Mouse (Mus musculus): ENCODE results near the gene Rhox3a. TPM values are rescaled to one million over a fixed set of nuclear protein-coding genes. Genes with fewer than 3 reads are reported as not detected.
"Not testable (repeated sequence)": the region's sequence is repeated elsewhere in the genome, so short reads cannot be mapped to it uniquely, and the experiment has no call there.

Gene Rhox3a
- total RNA-seq (2021) = not detected
- long read RNA-seq, experiment 1 = 0 reads
- long read RNA-seq, experiment 2 = 0 reads

GRCm38 (mm10) chrX:37249619-37250018 is at the start of gene Rhox3a:
Rhox3a (plus strand) TSS chrX:37249919.
- not testable (repeated sequence) for DNase-seq

- DNase-seq = no peak
These were observed 38.8 kb upstream of the Rhox3a start, which contains the start of gene Gm9 for GRCm38 (mm10) chrX:37210941-37211340. Gm9 (minus strand) TSS chrX:37211041.

GRCm38 (mm10) chrX:37222158-37222557 is 27.6 kb upstream of the Rhox3a start, which contains the start of gene Rhox1:
Rhox1 (minus strand) TSS chrX:37222258.
- DNase-seq = not testable (repeated sequence)

GRCm38 (mm10) chrX:37244676-37245075 is 5.0 kb upstream of the Rhox3a start, which contains the start of gene Rhox2a:
Rhox2a (plus strand) TSS chrX:37244976.
- DNase-seq = not testable (repeated sequence)

- DNase-seq = not testable (repeated sequence)
These were observed 15.3 kb downstream of the Rhox3a start, which contains the start of gene Rhox4a for GRCm38 (mm10) chrX:37265038-37265437. Rhox4a (plus strand) TSS chrX:37265338.

Other genes with a start within 250 kb of the Rhox3a start
- under 1 TPM; 0.27 to 0.30 TPM for gene Sowahd, start 201.1 kb upstream of the Rhox3a start, total RNA-seq (2021)
- 100 to 1,000 TPM; 694 to 724 TPM for gene Rpl39, start 164.5 kb upstream of the Rhox3a start, total RNA-seq (2021)
- 10 to 100 TPM; 11.9 to 18.6 TPM for gene Upf3b, start 139.6 kb upstream of the Rhox3a start, total RNA-seq (2021)
- gene Nkap, start 123.1 kb upstream of the Rhox3a start, total RNA-seq (2021) = 10 to 100 TPM; 12.6 to 16.1 TPM
- not detected for gene Akap14, start 81.1 kb upstream of the Rhox3a start, total RNA-seq (2021)
- 100 to 1,000 TPM; 559 to 592 TPM for gene Ndufa1, start 58.8 kb upstream of the Rhox3a start, total RNA-seq (2021)
- gene Rnf113a1, start 58.7 kb upstream of the Rhox3a start, total RNA-seq (2021) = 1 to 10 TPM; 4.3 to 4.6 TPM
- gene Gm9, start 38.9 kb upstream of the Rhox3a start, total RNA-seq (2021) = not detected
- not detected for gene Rhox1, start 27.7 kb upstream of the Rhox3a start, total RNA-seq (2021)
- gene Rhox2a, start 4.9 kb upstream of the Rhox3a start, total RNA-seq (2021) = not detected
- not detected for gene Rhox4a, start 15.4 kb downstream of the Rhox3a start, total RNA-seq (2021)
- not detected for gene Rhox3a2, start 130.1 kb downstream of the Rhox3a start, total RNA-seq (2021)
- not detected for gene Rhox4a2, start 140.9 kb downstream of the Rhox3a start, total RNA-seq (2021)
- gene Rhox2b, start 162.1 kb downstream of the Rhox3a start, total RNA-seq (2021) = not detected
- gene Rhox4b, start 182.6 kb downstream of the Rhox3a start, total RNA-seq (2021) = not detected
- gene Rhox2c, start 203.8 kb downstream of the Rhox3a start, total RNA-seq (2021) = not detected
- gene Rhox3c, start 208.7 kb downstream of the Rhox3a start, total RNA-seq (2021) = not detected
- gene Rhox4c, start 230.4 kb downstream of the Rhox3a start, total RNA-seq (2021) = not detected
- not detected for gene Rhox2d, start 243.5 kb downstream of the Rhox3a start, total RNA-seq (2021)

Measured in adrenal gland, postnatal 10 days (tissue).